Mouse (Mus musculus): ENCODE data around the gene Rsph6a. TPM values are rescaled to one million over a fixed set of nuclear protein-coding genes. Genes with fewer than 3 reads are reported as not detected.

Gene Rsph6a
- polyA plus RNA-seq, 1 experiment, result 0.07 TPM

DNA sequence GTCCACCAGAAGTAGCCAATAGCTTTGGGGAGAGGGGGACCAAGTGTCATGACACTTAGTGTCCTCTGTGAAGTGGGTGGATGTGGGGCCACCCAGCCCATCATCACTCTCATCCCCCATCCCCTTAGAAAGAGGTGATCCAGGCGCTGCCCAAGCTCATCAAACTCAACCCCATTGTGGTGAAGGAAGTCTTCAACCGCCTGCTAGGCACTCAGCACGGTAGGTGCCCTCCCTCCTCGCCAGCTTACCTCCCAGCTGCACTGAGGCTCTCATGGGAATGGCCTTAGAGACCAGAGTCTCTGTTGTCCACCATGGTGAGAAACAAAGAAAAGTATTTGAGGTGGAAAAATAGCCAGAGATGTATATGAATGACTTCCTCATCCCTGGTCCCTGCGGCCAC is 5.2 kb upstream of the Rsph6a start:
- no peak for DNase-seq (ENCODE audit: low read depth)

DNA sequence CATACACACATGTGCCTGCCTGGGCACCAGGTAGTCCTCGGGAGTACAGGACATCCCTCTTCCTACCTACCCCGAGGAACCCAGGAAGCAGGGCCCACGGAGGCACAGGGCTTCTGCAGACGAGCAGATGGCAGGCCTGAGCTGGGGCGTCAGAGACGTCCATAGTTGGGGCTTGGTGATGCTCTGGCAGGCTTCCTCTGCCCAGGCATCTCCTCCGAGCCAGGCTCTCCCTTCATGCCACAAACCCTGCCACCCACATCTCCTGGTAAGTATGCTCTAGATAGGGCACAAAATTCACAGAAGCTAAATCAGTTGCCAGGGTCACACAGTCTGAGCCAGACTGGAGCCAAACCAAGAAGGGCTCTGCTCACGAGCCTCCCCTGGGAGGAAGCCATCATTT is 4.3 kb upstream of the Rsph6a start:
- no peak for DNase-seq (ENCODE audit: low read depth)
- TF ChIP-seq CTCF (IDR thresholded peaks at IDR 0.05; ENCODE audit: borderline replicate concordance, extremely low read depth, insufficient read depth, insufficient read length), result no peak

More for the DNA sequence above, 5.2 kb upstream of the Rsph6a start:
- no peak for TF ChIP-seq CTCF (IDR thresholded peaks at IDR 0.05; ENCODE audit: borderline replicate concordance, extremely low read depth, insufficient read depth, insufficient read length)
- no peak for TF ChIP-seq POLR2A (IDR thresholded peaks at IDR 0.05; ENCODE audit: borderline replicate concordance, extremely low read depth, insufficient read depth, insufficient read length, poor library complexity, severe bottlenecking)

DNA sequence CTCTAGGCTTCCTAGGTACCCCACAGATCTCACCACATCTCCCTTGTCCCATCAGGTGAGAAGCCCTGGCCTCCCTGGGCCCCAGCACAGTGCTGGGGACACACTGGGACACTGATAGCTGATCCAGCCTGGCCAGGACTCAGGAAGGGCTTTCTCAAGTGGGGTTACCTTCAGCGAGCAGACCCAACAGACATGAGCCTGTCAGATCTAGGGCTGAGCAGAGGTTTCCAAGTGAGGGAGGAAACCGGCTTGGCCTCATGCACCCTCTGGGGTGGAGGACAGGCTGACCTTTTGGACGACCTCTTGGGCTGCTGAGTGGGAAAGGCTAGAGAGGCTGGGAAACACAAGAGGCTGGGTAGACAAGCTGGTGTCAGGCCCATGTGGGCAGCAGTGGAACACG is 3.3 kb upstream of the Rsph6a start:
- no peak for DNase-seq (ENCODE audit: low read depth)
- TF ChIP-seq CTCF (IDR thresholded peaks at IDR 0.05; ENCODE audit: borderline replicate concordance, extremely low read depth, insufficient read depth, insufficient read length) (no peak), POLR2A (IDR thresholded peaks at IDR 0.05; ENCODE audit: borderline replicate concordance, extremely low read depth, insufficient read depth, insufficient read length, poor library complexity, severe bottlenecking) (no peak)

DNA sequence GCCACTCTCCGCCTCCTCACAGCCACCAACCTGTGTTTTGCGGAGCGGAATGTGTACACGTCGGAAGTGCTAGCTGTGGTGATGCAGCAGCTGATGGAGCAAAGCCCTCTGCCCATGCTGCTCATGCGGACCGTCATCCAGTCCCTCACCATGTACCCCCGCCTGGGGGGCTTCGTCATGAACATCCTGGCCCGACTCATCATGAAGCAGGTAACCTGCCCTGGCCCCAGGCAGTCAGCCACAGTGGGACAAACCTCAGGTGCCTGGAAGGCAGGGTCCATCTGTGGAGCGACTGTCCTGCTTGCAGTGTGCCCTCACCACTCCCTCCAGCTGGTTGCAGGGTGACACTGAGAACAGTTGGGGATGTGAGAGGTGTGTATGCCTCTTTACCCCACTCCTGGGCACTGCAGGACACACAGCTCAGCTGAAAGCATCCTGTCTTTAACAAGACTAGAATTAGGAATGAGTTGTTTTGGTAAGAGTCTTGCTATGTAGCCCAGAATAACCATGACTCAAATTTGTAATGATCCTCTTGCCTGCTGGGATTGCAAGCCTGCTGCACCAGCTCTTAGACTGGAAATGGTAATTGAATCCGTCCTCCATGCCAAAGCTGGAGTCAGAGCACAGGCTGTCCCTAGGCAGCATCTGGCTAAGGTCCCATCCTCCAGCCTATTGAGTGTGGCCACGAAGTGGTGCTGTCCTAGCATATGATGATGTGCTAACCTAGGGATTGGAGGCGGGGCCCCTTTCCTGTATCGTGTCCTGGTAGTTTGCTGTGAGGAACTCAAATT is 1.9 kb upstream of the Rsph6a start:
- no peak for DNase-seq (ENCODE audit: low read depth)
- no peak for TF ChIP-seq CTCF (IDR thresholded peaks at IDR 0.05; ENCODE audit: borderline replicate concordance, extremely low read depth, insufficient read depth, insufficient read length)
- no peak for TF ChIP-seq POLR2A (IDR thresholded peaks at IDR 0.05; ENCODE audit: borderline replicate concordance, extremely low read depth, insufficient read depth, insufficient read length, poor library complexity, severe bottlenecking)

DNA sequence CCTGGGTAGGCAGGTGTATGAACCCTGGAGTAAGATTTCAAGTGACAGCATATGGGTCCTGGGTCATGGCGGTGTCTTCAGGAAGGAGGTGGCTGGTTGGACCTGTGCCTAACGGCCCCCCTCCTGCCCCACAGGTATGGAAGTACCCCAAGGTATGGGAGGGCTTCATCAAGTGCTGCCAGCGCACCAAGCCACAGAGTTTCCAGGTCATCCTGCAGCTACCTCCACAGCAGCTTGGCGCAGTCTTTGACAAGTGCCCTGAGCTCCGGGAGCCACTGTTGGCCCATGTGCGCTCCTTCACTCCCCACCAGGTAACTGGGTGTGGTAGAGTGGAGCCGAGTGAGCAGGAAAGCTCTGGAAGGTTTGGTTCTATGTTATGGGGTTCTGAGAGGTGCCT is 1.4 kb upstream of the Rsph6a start:
- DNase-seq (ENCODE audit: low read depth), result no peak
- TF ChIP-seq CTCF (IDR thresholded peaks at IDR 0.05; ENCODE audit: borderline replicate concordance, extremely low read depth, insufficient read depth, insufficient read length), result no peak
- no peak for TF ChIP-seq POLR2A (IDR thresholded peaks at IDR 0.05; ENCODE audit: borderline replicate concordance, extremely low read depth, insufficient read depth, insufficient read length, poor library complexity, severe bottlenecking)

DNA sequence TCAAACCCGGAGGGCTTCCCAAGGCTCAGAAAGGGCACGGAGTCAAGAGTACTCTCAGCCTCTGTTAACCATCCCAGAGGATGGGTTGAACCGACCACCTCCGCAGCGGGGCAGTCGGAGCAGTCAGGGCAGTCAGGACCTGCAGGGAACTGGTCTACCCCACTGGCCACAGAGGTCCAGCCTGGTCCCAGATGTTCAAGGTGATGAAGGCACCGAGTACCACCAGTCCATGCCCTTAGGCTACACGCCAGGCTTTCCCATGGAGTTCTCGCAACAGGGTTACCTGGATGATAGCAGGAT is 237 bp downstream of the Rsph6a start:
- no peak for DNase-seq (ENCODE audit: low read depth)
- no peak for TF ChIP-seq POLR2A (IDR thresholded peaks at IDR 0.05; ENCODE audit: borderline replicate concordance, extremely low read depth, insufficient read depth, insufficient read length, poor library complexity, severe bottlenecking)
- TF ChIP-seq CTCF (IDR thresholded peaks at IDR 0.05; ENCODE audit: borderline replicate concordance, extremely low read depth, insufficient read depth, insufficient read length), result no peak

DNA sequence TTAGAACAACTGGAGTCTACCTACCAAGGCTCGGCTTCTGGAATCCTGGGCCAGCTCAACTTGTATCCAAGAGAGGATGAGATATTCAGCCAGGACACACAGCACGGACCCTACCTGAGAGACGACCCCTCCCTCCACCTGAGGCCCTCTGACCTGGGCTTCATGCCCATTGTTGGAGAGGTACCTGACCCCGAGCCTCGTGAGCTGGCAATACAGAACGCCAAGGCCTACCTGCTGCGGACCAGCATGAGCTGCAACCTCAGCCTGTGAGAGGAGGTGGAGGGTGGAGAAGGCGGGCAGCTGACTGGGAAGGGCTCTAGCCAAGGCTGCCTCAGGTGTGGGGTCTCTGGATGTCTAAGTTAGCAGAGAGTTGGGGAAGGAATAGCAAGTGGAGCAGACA is 618 bp downstream of the Rsph6a start:
- TF ChIP-seq POLR2A (IDR thresholded peaks at IDR 0.05; ENCODE audit: borderline replicate concordance, extremely low read depth, insufficient read depth, insufficient read length, poor library complexity, severe bottlenecking), result no peak
- TF ChIP-seq CTCF (IDR thresholded peaks at IDR 0.05; ENCODE audit: borderline replicate concordance, extremely low read depth, insufficient read depth, insufficient read length), result no peak
- DNase-seq (ENCODE audit: low read depth), result no peak

DNA sequence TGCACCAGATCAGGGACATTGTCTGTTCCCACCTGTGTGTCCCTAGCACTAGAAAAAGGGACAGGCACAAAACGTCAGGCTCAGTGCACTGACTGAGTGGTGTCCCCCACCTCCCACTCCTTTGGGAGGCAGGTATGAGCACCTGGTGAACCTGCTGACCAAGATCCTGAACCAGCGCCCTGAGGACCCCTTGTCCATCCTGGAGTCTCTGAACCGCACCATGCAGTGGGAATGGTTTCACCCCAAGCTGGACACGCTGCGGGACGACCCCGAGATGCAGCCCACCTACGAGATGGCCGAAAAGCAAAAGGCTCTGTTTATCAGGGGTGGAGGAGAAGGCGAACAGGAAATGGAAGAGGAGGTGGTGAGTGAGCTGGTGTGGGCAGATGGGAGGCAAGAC is 2.9 kb downstream of the Rsph6a start:
- TF ChIP-seq POLR2A (IDR thresholded peaks at IDR 0.05; ENCODE audit: borderline replicate concordance, extremely low read depth, insufficient read depth, insufficient read length, poor library complexity, severe bottlenecking) (no peak), CTCF (IDR thresholded peaks at IDR 0.05; ENCODE audit: borderline replicate concordance, extremely low read depth, insufficient read depth, insufficient read length) (no peak)
- no peak for DNase-seq (ENCODE audit: low read depth)

DNA sequence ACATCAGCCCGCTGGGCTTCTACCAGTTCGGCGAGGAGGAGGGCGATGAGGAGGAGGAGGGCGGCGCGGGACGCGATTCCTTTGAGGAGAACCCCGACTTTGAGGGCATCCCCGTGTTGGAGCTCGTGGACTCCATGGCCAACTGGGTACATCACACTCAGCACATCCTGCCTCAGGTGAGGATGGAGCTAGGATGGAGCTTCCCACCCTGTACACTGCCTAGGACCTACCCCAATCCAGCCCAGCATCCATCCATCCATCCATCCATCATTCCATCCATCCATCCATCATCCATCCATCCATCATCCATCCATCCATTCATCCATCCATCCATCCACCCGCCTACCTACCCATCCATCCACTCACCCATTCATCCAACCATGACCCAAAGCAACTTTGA is 11.4 kb downstream of the Rsph6a start:
- no peak for TF ChIP-seq POLR2A (IDR thresholded peaks at IDR 0.05; ENCODE audit: borderline replicate concordance, extremely low read depth, insufficient read depth, insufficient read length, poor library complexity, severe bottlenecking)
- no peak for TF ChIP-seq CTCF (IDR thresholded peaks at IDR 0.05; ENCODE audit: borderline replicate concordance, extremely low read depth, insufficient read depth, insufficient read length)
- no peak for DNase-seq (ENCODE audit: low read depth)

DNA sequence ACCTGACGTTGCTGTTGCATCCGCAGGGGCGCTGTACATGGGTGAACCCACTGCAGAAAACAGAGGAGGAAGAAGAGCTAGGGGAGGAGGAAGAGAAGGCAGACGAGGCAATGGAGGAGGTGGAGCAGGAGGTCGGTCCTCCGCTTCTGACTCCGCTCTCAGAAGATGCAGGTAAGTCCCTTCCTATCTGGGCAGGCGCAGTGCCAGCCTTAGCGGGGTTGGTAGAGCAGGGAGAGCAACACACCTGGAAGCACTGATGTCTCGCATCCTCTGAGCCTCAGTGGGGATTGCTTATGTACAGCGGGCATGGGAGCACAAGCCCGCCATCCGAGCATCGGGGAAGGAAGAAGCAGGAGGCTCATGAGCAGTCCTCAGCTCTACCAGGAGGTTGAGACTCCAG is 12.6 kb downstream of the Rsph6a start:
- no peak for DNase-seq (ENCODE audit: low read depth)
- TF ChIP-seq POLR2A (IDR thresholded peaks at IDR 0.05; ENCODE audit: borderline replicate concordance, extremely low read depth, insufficient read depth, insufficient read length, poor library complexity, severe bottlenecking) (no peak), CTCF (IDR thresholded peaks at IDR 0.05; ENCODE audit: borderline replicate concordance, extremely low read depth, insufficient read depth, insufficient read length) (no peak)

DNA sequence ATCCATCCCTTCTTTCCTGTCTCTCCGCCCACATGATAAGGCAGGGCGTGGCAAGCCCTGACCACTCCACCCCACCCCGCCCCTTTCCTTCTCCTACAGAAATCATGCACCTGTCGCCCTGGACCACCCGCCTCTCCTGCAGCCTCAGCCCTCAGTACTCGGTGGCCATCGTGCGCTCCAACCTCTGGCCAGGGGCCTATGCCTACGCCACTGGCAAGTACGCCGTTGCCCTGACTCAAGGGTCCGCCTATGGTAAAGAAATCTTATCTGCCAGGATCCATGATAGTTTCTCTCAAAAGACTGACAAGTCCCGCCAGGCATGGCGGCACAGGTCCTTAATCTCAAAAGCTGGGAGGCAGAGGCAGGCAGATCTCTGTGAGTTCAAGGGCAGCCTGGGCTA is 13.4 kb downstream of the Rsph6a start:
- no peak for TF ChIP-seq POLR2A (IDR thresholded peaks at IDR 0.05; ENCODE audit: borderline replicate concordance, extremely low read depth, insufficient read depth, insufficient read length, poor library complexity, severe bottlenecking)
- no peak for TF ChIP-seq CTCF (IDR thresholded peaks at IDR 0.05; ENCODE audit: borderline replicate concordance, extremely low read depth, insufficient read depth, insufficient read length)
- no peak for DNase-seq (ENCODE audit: low read depth)

DNA sequence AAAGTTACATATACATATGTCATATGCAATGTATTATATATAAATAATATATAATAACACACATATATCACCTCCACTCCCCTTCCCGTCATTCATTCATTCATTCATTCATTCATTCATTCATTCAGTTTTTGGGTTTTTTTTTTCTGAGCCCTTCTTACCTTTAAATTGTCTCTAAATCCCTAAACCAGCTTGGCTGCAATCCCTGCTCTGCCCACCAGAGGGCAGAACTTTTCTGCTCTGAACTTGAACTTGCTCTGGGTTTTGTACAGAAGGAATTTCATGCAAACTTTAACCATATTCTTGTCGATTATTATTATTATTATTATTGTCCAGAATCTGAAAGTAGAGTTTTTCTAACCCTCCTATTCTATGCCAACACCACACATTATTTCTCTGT is 14.2 kb downstream of the Rsph6a start:
- TF ChIP-seq POLR2A (IDR thresholded peaks at IDR 0.05; ENCODE audit: borderline replicate concordance, extremely low read depth, insufficient read depth, insufficient read length, poor library complexity, severe bottlenecking) (no peak), CTCF (IDR thresholded peaks at IDR 0.05; ENCODE audit: borderline replicate concordance, extremely low read depth, insufficient read depth, insufficient read length) (peak; percentile 85; the same call in 1 of the 2 replicates)
- DNase-seq (ENCODE audit: low read depth), result peak; percentile 79
